In genomic region chr9:8545236-8545635, GRCm38 (mm10) we compare ENCODE assay signal across 15 mouse cellular contexts. TPM values are rescaled to one million over a fixed set of nuclear protein-coding genes. Genes with fewer than 3 reads are reported as not detected.
DNase-seq lines count a peak whose midpoint lies in the region; ATAC-seq and TF ChIP-seq lines count a peak whose summit lies in the region.
"Had no signal": no experiment of that assay in that cellular context is flagged by ENCODE, and none has a peak within 500 bp of the region (broad histone marks: within the 10 kb centered on the region; RNA-seq: fewer than 3 reads in every experiment).

No protein-coding gene starts in this region.

- ATAC-seq in hindbrain, embryonic 15.5 days (ENCODE audit: low FRiP score, low read depth): no peak
- no peak for ATAC-seq in hindbrain, postnatal 0 days
- ATAC-seq in lung, embryonic 15.5 days (ENCODE audit: borderline replicate concordance, extremely low read depth, low FRiP score, low TSS enrichment): no peak

- H3K9ac ChIP-seq in hindbrain, embryonic 15.5 days: no peak overlapping the region
- no peak overlapping the region for H3K9ac ChIP-seq in hindbrain, postnatal 0 days (replicated peaks; ENCODE audit: low read length)
- H3K9ac ChIP-seq in lung, embryonic 15.5 days: no peak overlapping the region
- H3K9ac ChIP-seq: hindbrain, embryonic 12.5 days; limb, embryonic 15.5 days had no signal

- no peaks in the 10 kb centered on the region for H3K9me3 ChIP-seq in hindbrain, embryonic 15.5 days
- H3K9me3 ChIP-seq in hindbrain, postnatal 0 days (ENCODE audit: low read length): no peaks in the 10 kb centered on the region
- no peaks in the 10 kb centered on the region for H3K9me3 ChIP-seq in lung, embryonic 15.5 days
- H3K9me3 ChIP-seq: forebrain, embryonic 15.5 days; hindbrain, embryonic 12.5 days; limb, embryonic 15.5 days had no signal

- no peak for TF ChIP-seq CTCF in hindbrain, postnatal 0 days (IDR thresholded peaks at IDR 0.05; ENCODE audit: low read depth)
- no peak for TF ChIP-seq CTCF in cortical plate, adult 2 months (IDR thresholded peaks at IDR 0.05; ENCODE audit: extremely low read depth, insufficient read depth, low read length)

- DNase-seq in hindbrain, postnatal 0 days (ENCODE audit: low spot score): no peak
- DNase-seq in lung, postnatal 4 days: no peak
- DNase-seq in urinary bladder, postnatal 4 days (ENCODE audit: low spot score in 2 of 2): no peak
- DNase-seq: adrenal gland, postnatal 14 days; cerebellum, adult 8-10 months; kidney, adult 9 months; thymus, postnatal 25 days had no signal

- H3K4me3 ChIP-seq in hindbrain, embryonic 15.5 days: no peak overlapping the region
- no peak overlapping the region for H3K4me3 ChIP-seq in hindbrain, postnatal 0 days (ENCODE audit: low read length)
- peak overlapping the region; percentile 44 for H3K4me3 ChIP-seq in lung, embryonic 15.5 days
- H3K4me3 ChIP-seq in brown adipose tissue, adult 24 weeks (ENCODE audit: insufficient read depth, low read depth, low read length): peak overlapping the region; percentile 37; the same call in 1 of the 2 replicates
- peak overlapping the region; percentile 35 for H3K4me3 ChIP-seq in cortical plate, adult 2 months (ENCODE audit: insufficient read depth, low read length)

- H3K36me3 ChIP-seq in hindbrain, embryonic 15.5 days: no peaks in the 10 kb centered on the region
- H3K36me3 ChIP-seq in hindbrain, postnatal 0 days (ENCODE audit: insufficient read depth, low read length): no peaks in the 10 kb centered on the region
- no peaks in the 10 kb centered on the region for H3K36me3 ChIP-seq in lung, embryonic 15.5 days
- H3K36me3 ChIP-seq: forebrain, embryonic 15.5 days; hindbrain, embryonic 12.5 days; limb, embryonic 15.5 days had no signal

- peaks cover 8% of the 10 kb centered on the region for H3K27me3 ChIP-seq in hindbrain, embryonic 15.5 days
- H3K27me3 ChIP-seq in hindbrain, postnatal 0 days (ENCODE audit: insufficient read depth, low read length): no peaks in the 10 kb centered on the region
- peaks cover 9% of the 10 kb centered on the region for H3K27me3 ChIP-seq in lung, embryonic 15.5 days

- WGBS in hindbrain, embryonic 15.5 days: 65% methylated on average over 2 of the region's 2 CpGs
- 81% methylated on average over 2 of the region's 2 CpGs for WGBS in hindbrain, postnatal 0 days
- WGBS in lung, embryonic 15.5 days: 51% methylated on average over 2 of the region's 2 CpGs

- no peak overlapping the region for H3K27ac ChIP-seq in hindbrain, embryonic 15.5 days (replicated peaks)
- H3K27ac ChIP-seq in hindbrain, postnatal 0 days: no peak overlapping the region
- no peak overlapping the region for H3K27ac ChIP-seq in lung, embryonic 15.5 days
- no peak overlapping the region for H3K27ac ChIP-seq in brown adipose tissue, adult 24 weeks (replicated peaks; ENCODE audit: low read depth, low read length)
- H3K27ac ChIP-seq in cortical plate, adult 2 months (ENCODE audit: insufficient read depth, low read length): no peak overlapping the region
- H3K27ac ChIP-seq: forebrain, embryonic 15.5 days; hindbrain, embryonic 12.5 days; limb, embryonic 15.5 days; macrophage had no signal

- H3K4me1 ChIP-seq in hindbrain, embryonic 15.5 days (replicated peaks): peaks cover 10% of the 10 kb centered on the region; the same call in 1 of the 2 replicates
- H3K4me1 ChIP-seq in hindbrain, postnatal 0 days (ENCODE audit: insufficient read depth, low read length): 0 out of 2 replicates have a peak, but pooled peaks cover 5% of the 10 kb centered on the region
- peaks cover 9% of the 10 kb centered on the region; the same call in 1 of the 2 replicates for H3K4me1 ChIP-seq in lung, embryonic 15.5 days
- H3K4me1 ChIP-seq in brown adipose tissue, adult 24 weeks (ENCODE audit: control insufficient read depth, insufficient read depth, insufficient read length, low read length): no peaks in the 10 kb centered on the region
- no peaks in the 10 kb centered on the region for H3K4me1 ChIP-seq in cortical plate, adult 2 months (ENCODE audit: control insufficient read depth, insufficient read depth, low read length)

- TF ChIP-seq POLR2A in cortical plate, adult 2 months (IDR thresholded peaks at IDR 0.05; ENCODE audit: extremely low read depth, insufficient read depth, low read length): no peak

- H3K4me2 ChIP-seq in hindbrain, embryonic 15.5 days: peak overlapping the region; percentile 86; the same call in 1 of the 2 replicates
- no peak overlapping the region for H3K4me2 ChIP-seq in hindbrain, postnatal 0 days (ENCODE audit: low read depth, low read length)
- H3K4me2 ChIP-seq in lung, embryonic 15.5 days: peak overlapping the region; percentile 92; the same call in 1 of the 2 replicates

RNA-seq across cellular contexts. Expression of gene Trpc6, which starts 1.3 kb away (rescaled TPM):
- polyA plus RNA-seq in hindbrain, embryonic 15.5 days (2015; fragmentation: Nextera tagmentation; extraction: Ambion mirVana): 0.73 and 0.75 TPM in 2 replicates
- 0.43 and 1.7 TPM in 2 replicates for total RNA-seq in hindbrain, postnatal 0 days (2014; rRNA removed)
- 0.51 and 0.54 TPM in 2 replicates for polyA plus RNA-seq in hindbrain, postnatal 0 days (2015; fragmentation: Nextera tagmentation; extraction: Ambion mirVana)
- polyA plus RNA-seq in lung, embryonic 15.5 days (2015; fragmentation: Nextera tagmentation; extraction: Ambion mirVana): 4.8 TPM in 2 replicates
- polyA plus RNA-seq in brown adipose tissue, adult 24 weeks (2012; ENCODE audit: insufficient read depth, insufficient read length, missing spikeins): 0.38 TPM in 1 of 2 replicates, not detected in the other
- polyA plus RNA-seq in cortical plate, adult 2 months (2012; rRNA removed): 6.0 and 7.1 TPM in 2 replicates

Comparison
In these comparisons a context has a peak if more than half of its experiments do, and no peak if none do; other contexts are left out.
1. H3K4me3 ChIP-seq: peak in lung, embryonic 15.5 days (single experiment), brown adipose tissue, adult 24 weeks (single experiment) and cortical plate, adult 2 months (single experiment); none in hindbrain, embryonic 15.5 days (single experiment) and hindbrain, postnatal 0 days (single experiment).